Mouse (Mus musculus): ENCODE measurements at regions not wholly inside any gene's neighbourhood (a gene's known extent, or its start where the extent isn't known, plus 50 kb on each side); places are given as distances from the start of the nearest gene placed in this dataset.
A peak's percentile ranks its signal among the peaks of the same experiment; 100 is the strongest.

GRCm38 (mm10) chr3:50933090-50933443 is 291.2 kb upstream of the Noct start:
- Histone ChIP-seq H3K36me3 (ENCODE audit: control insufficient read depth, insufficient read depth) (no peaks in the 10 kb centered on the region), H3K79me3 (ENCODE audit: low read depth) (no peaks in the 10 kb centered on the region), H3ac (ENCODE audit: control insufficient read depth, insufficient read length, low read depth) (no peak overlapping the region), H3K79me2 (ENCODE audit: control insufficient read depth, insufficient read depth) (no peaks in the 10 kb centered on the region), H3K27me3 (ENCODE audit: control insufficient read depth, insufficient read depth, insufficient read length) (no peaks in the 10 kb centered on the region), H3K4me3 (ENCODE audit: insufficient read depth, poor library complexity, severe bottlenecking) (no peak overlapping the region)
- no peak for TF ChIP-seq MYOD1 (IDR thresholded peaks at IDR 0.05; ENCODE audit: control insufficient read depth, insufficient read length, low read depth)
- TF ChIP-seq MAX (IDR thresholded peaks at IDR 0.05), result no peak
- TF ChIP-seq FOSL1 (IDR thresholded peaks at IDR 0.05; ENCODE audit: insufficient read depth, low read length, poor library complexity, severe bottlenecking), result no peak
- no peak for TF ChIP-seq USF1 (IDR thresholded peaks at IDR 0.05; ENCODE audit: low read depth)
- TF ChIP-seq MYOG (IDR thresholded peaks at IDR 0.05; ENCODE audit: control insufficient read depth, extremely low read depth, insufficient read length), result no peak

DNA sequence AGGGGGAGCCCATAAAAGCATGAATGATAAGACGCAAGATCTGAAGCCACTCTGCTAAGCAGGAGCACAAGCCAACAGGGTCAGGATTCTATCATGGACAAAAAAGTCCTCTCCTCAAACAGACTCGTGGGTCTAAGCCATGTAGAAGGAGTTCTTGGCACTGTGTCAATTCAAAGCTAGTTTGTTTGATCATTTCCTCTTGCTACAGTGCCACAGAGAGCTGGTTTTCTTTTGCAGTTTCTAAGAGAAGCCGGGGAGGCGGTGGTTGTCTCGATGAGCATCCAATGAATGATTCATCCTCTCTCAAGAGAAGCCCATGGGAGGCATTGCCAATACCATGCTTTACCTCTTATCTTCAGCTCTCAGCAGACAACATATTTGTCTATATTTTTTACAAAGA is 284.6 kb upstream of the Noct start:
- no peak overlapping the region for H3ac ChIP-seq (ENCODE audit: control insufficient read depth, insufficient read length, low read depth)
- H3K4me3 ChIP-seq (ENCODE audit: insufficient read depth, poor library complexity, severe bottlenecking), result no peak overlapping the region
- H3K79me2 ChIP-seq (ENCODE audit: control insufficient read depth, insufficient read depth), result no peaks in the 10 kb centered on the region
- H3K27me3 ChIP-seq (ENCODE audit: control insufficient read depth, insufficient read depth, insufficient read length), result no peaks in the 10 kb centered on the region
- no peaks in the 10 kb centered on the region for H3K36me3 ChIP-seq (ENCODE audit: control insufficient read depth, insufficient read depth)
- H3K79me3 ChIP-seq (ENCODE audit: low read depth), result no peaks in the 10 kb centered on the region
- TF ChIP-seq MAX (IDR thresholded peaks at IDR 0.05) (no peak), MYOD1 (IDR thresholded peaks at IDR 0.05; ENCODE audit: control insufficient read depth, insufficient read length, low read depth) (no peak), CEBPB (IDR thresholded peaks at IDR 0.05; ENCODE audit: low read depth) (no peak), FOSL1 (IDR thresholded peaks at IDR 0.05; ENCODE audit: insufficient read depth, low read length, poor library complexity, severe bottlenecking) (no peak), USF1 (IDR thresholded peaks at IDR 0.05; ENCODE audit: low read depth) (no peak), MYOG (IDR thresholded peaks at IDR 0.05; ENCODE audit: control insufficient read depth, extremely low read depth, insufficient read length) (no peak), CTCF (IDR thresholded peaks at IDR 0.05; ENCODE audit: control insufficient read depth, insufficient read depth, insufficient read length) (no peak)

- no peaks in the 10 kb centered on the region for H3K79me3 ChIP-seq (ENCODE audit: low read depth)
- no peaks in the 10 kb centered on the region for H3K27me3 ChIP-seq (ENCODE audit: control insufficient read depth, insufficient read depth, insufficient read length)
- H3ac ChIP-seq (ENCODE audit: control insufficient read depth, insufficient read length, low read depth), result no peak overlapping the region
- no peaks in the 10 kb centered on the region for H3K79me2 ChIP-seq (ENCODE audit: control insufficient read depth, insufficient read depth)
- TF ChIP-seq CEBPB (IDR thresholded peaks at IDR 0.05; ENCODE audit: low read depth), result no peak
- no peak for TF ChIP-seq MYOD1 (IDR thresholded peaks at IDR 0.05; ENCODE audit: control insufficient read depth, insufficient read length, low read depth)
- no peak for TF ChIP-seq FOSL1 (IDR thresholded peaks at IDR 0.05; ENCODE audit: insufficient read depth, low read length, poor library complexity, severe bottlenecking)
- TF ChIP-seq CTCF (IDR thresholded peaks at IDR 0.05; ENCODE audit: control insufficient read depth, insufficient read depth, insufficient read length), result no peak
- no peak for TF ChIP-seq USF1 (IDR thresholded peaks at IDR 0.05; ENCODE audit: low read depth)
- no peak for TF ChIP-seq MYOG (IDR thresholded peaks at IDR 0.05; ENCODE audit: control insufficient read depth, extremely low read depth, insufficient read length)
- TF ChIP-seq MAX (IDR thresholded peaks at IDR 0.05), result no peak
- no peaks in the 10 kb centered on the region for H3K36me3 ChIP-seq (ENCODE audit: control insufficient read depth, insufficient read depth)
- no peak overlapping the region for H3K4me3 ChIP-seq (ENCODE audit: insufficient read depth, poor library complexity, severe bottlenecking)
These were observed 283.6 kb upstream of the Noct start for GRCm38 (mm10) chr3:50940656-50941055.

DNA sequence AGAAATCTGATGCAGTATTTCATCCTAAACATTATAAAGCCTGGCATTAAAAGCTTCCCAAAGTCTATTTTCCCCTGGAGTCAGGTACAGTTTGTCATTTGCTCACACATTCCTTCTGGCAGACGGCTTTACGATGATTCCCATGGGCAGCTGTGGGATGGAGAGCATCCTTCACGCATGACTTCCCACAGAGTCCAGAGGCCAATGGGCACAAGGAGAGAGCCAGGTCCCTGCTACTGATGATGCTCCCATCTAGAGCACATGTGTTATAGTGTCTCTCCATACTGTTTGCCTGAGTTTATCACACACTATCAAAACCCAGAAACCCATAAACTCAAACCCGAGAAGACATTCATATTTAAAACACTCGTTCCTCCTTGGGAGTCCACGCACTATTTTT is 270.8 kb upstream of the Noct start:
- no peaks in the 10 kb centered on the region for H3K36me3 ChIP-seq (ENCODE audit: control insufficient read depth, insufficient read depth)
- no peaks in the 10 kb centered on the region for H3K79me3 ChIP-seq (ENCODE audit: low read depth)
- no peaks in the 10 kb centered on the region for H3K79me2 ChIP-seq (ENCODE audit: control insufficient read depth, insufficient read depth)
- no peaks in the 10 kb centered on the region for H3K27me3 ChIP-seq (ENCODE audit: control insufficient read depth, insufficient read depth, insufficient read length)
- TF ChIP-seq USF1 (IDR thresholded peaks at IDR 0.05; ENCODE audit: low read depth), result no peak
- peak; percentile 38 for TF ChIP-seq MYOD1 (IDR thresholded peaks at IDR 0.05; ENCODE audit: control insufficient read depth, insufficient read length, low read depth)
- no peak overlapping the region for H3ac ChIP-seq (ENCODE audit: control insufficient read depth, insufficient read length, low read depth)
- no peak overlapping the region for H3K4me3 ChIP-seq (ENCODE audit: insufficient read depth, poor library complexity, severe bottlenecking)

GRCm38 (mm10) chr3:50970386-50970785 is 253.9 kb upstream of the Noct start:
- no peaks in the 10 kb centered on the region for H3K27me3 ChIP-seq (ENCODE audit: control insufficient read depth, insufficient read depth, insufficient read length)
- no peaks in the 10 kb centered on the region for H3K79me3 ChIP-seq (ENCODE audit: low read depth)
- H3ac ChIP-seq (ENCODE audit: control insufficient read depth, insufficient read length, low read depth), result no peak overlapping the region
- no peaks in the 10 kb centered on the region for H3K79me2 ChIP-seq (ENCODE audit: control insufficient read depth, insufficient read depth)
- H3K4me3 ChIP-seq (ENCODE audit: insufficient read depth, poor library complexity, severe bottlenecking), result no peak overlapping the region
- H3K36me3 ChIP-seq (ENCODE audit: control insufficient read depth, insufficient read depth), result no peaks in the 10 kb centered on the region
- TF ChIP-seq CEBPB (IDR thresholded peaks at IDR 0.05; ENCODE audit: low read depth) (no peak), MYOG (IDR thresholded peaks at IDR 0.05; ENCODE audit: control insufficient read depth, extremely low read depth, insufficient read length) (no peak), CTCF (IDR thresholded peaks at IDR 0.05; ENCODE audit: control insufficient read depth, insufficient read depth, insufficient read length) (no peak), FOSL1 (IDR thresholded peaks at IDR 0.05; ENCODE audit: insufficient read depth, low read length, poor library complexity, severe bottlenecking) (no peak), MAX (IDR thresholded peaks at IDR 0.05) (no peak), MYOD1 (IDR thresholded peaks at IDR 0.05; ENCODE audit: control insufficient read depth, insufficient read length, low read depth) (no peak), USF1 (IDR thresholded peaks at IDR 0.05; ENCODE audit: low read depth) (no peak)

GRCm38 (mm10) chr3:50973081-50973480 is 251.2 kb upstream of the Noct start:
- no peaks in the 10 kb centered on the region for H3K36me3 ChIP-seq (ENCODE audit: control insufficient read depth, insufficient read depth)
- H3K27me3 ChIP-seq (ENCODE audit: control insufficient read depth, insufficient read depth, insufficient read length), result no peaks in the 10 kb centered on the region
- no peak overlapping the region for H3ac ChIP-seq (ENCODE audit: control insufficient read depth, insufficient read length, low read depth)
- TF ChIP-seq CTCF (IDR thresholded peaks at IDR 0.05; ENCODE audit: control insufficient read depth, insufficient read depth, insufficient read length), result no peak
- TF ChIP-seq FOSL1 (IDR thresholded peaks at IDR 0.05; ENCODE audit: insufficient read depth, low read length, poor library complexity, severe bottlenecking), result no peak
- no peak for TF ChIP-seq MYOD1 (IDR thresholded peaks at IDR 0.05; ENCODE audit: control insufficient read depth, insufficient read length, low read depth)
- TF ChIP-seq USF1 (IDR thresholded peaks at IDR 0.05; ENCODE audit: low read depth), result no peak
- no peak for TF ChIP-seq CEBPB (IDR thresholded peaks at IDR 0.05; ENCODE audit: low read depth)
- no peak for TF ChIP-seq MAX (IDR thresholded peaks at IDR 0.05)
- H3K4me3 ChIP-seq (ENCODE audit: insufficient read depth, poor library complexity, severe bottlenecking), result no peak overlapping the region
- H3K79me3 ChIP-seq (ENCODE audit: low read depth), result no peaks in the 10 kb centered on the region
- H3K79me2 ChIP-seq (ENCODE audit: control insufficient read depth, insufficient read depth), result no peaks in the 10 kb centered on the region
